Mouse (Mus musculus) brown adipose tissue, adult 24 weeks (tissue): ENCODE data around the gene Gsk3a. TPM values are rescaled to one million over a fixed set of nuclear protein-coding genes. Genes with fewer than 3 reads are reported as not detected.

Experiments
- polyA plus RNA-seq: library from polyadenylated mRNA; stranded (reverse); fragments of >200 nt; gene quantifications from 2 replicates; pipeline ENCODE4 v1.2.4, GENCODE M21; 2012; ENCODE audit not compliant: missing spikeins, insufficient read depth, insufficient read length

Gsk3a gene
- polyA plus RNA-seq, 1 experiment, result 96.9 TPM

Other genes with a start within 250 kb of the Gsk3a start
- gene Atp1a3, start 231.9 kb downstream of the Gsk3a start, polyA plus RNA-seq, result 4.8 and 5.9 TPM in 2 replicates
- gene Grik5, start 165.5 kb downstream of the Gsk3a start, polyA plus RNA-seq, result 2.8 and 3.5 TPM in 2 replicates
- gene Zfp574, start 165.3 kb downstream of the Gsk3a start, polyA plus RNA-seq, result 5.9 and 7.6 TPM in 2 replicates
- 0.52 and 0.79 TPM in 2 replicates for gene Pou2f2, start 58.1 kb downstream of the Gsk3a start, polyA plus RNA-seq
- 6.1 and 10.0 TPM in 2 replicates for gene Dedd2, start 17.2 kb downstream of the Gsk3a start, polyA plus RNA-seq
- 1.9 and 2.6 TPM in 2 replicates for gene Zfp526, start 16.4 kb downstream of the Gsk3a start, polyA plus RNA-seq
- 7.1 and 7.4 TPM in 2 replicates for gene Erf, start 12.9 kb upstream of the Gsk3a start, polyA plus RNA-seq
- 25.2 and 31.3 TPM in 2 replicates for gene Cic, start 29.9 kb upstream of the Gsk3a start, polyA plus RNA-seq
- 1.6 and 4.8 TPM in 2 replicates for gene Pafah1b3, start 60.1 kb upstream of the Gsk3a start, polyA plus RNA-seq
- not detected in 2 replicates for gene Prr19, start 63.6 kb upstream of the Gsk3a start, polyA plus RNA-seq
- gene Tmem145, start 68.3 kb upstream of the Gsk3a start, polyA plus RNA-seq, result not detected in 2 replicates
- gene Megf8, start 79.3 kb upstream of the Gsk3a start, polyA plus RNA-seq, result 12.7 and 14.3 TPM in 2 replicates
- not detected in 2 replicates for gene Cnfn, start 131.9 kb upstream of the Gsk3a start, polyA plus RNA-seq
- 1,111 and 1,189 TPM in 2 replicates for gene Lipe, start 160.9 kb upstream of the Gsk3a start, polyA plus RNA-seq
- gene Cxcl17, start 175.0 kb upstream of the Gsk3a start, polyA plus RNA-seq, result not detected in 2 replicates
- gene Ceacam1, start 239.8 kb upstream of the Gsk3a start, polyA plus RNA-seq, result 4.3 and 8.3 TPM in 2 replicates